ENCODE assay signal across 19 mouse cellular contexts in the genomic region with DNA sequence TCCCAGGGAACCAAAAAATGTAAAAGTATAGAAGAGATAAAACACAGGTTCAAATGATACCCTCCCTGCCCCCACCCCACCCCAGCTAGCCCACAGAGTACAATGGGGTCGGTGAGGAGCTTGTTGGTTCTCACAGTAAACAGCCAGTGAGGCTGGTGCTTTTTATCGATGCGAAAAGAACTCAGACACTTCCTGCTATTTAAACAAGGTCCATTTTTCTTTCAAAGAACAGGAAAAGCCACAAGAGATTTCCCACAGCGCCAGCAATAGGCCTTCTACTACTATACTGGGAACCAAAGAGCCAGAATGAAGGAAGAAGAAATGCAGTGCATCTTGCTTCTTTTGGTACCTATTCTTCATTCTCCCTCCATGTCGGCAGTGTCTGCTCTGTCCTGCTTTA. TPM values are rescaled to one million over a fixed set of nuclear protein-coding genes. Genes with fewer than 3 reads are reported as not detected.
A peak's percentile ranks its signal among the peaks of the same experiment; 100 is the strongest.
DNase-seq lines count a peak whose midpoint lies in the region; ATAC-seq and TF ChIP-seq lines count a peak whose summit lies in the region.
"Had no signal": no experiment of that assay in that cellular context is flagged by ENCODE, and none has a peak within 500 bp of the region (broad histone marks: within the 10 kb centered on the region; RNA-seq: fewer than 3 reads in every experiment).

No protein-coding gene starts in this region.

- H3K27ac ChIP-seq in gastrocnemius, adult 2 months, result peak overlapping the region; percentile 63
- H3K27ac ChIP-seq in kidney, adult 2 months (ENCODE audit: insufficient read depth, low read depth, low read length), result peak overlapping the region; percentile 75
- H3K27ac ChIP-seq in liver, adult 2 months (replicated peaks; ENCODE audit: insufficient read depth, low read depth, low read length), result peak overlapping the region; percentile 12; the same call in 1 of the 2 replicates
- H3K27ac ChIP-seq in liver, embryonic 11.5 days (ENCODE audit: low read depth, low read length), result no peak overlapping the region
- H3K27ac ChIP-seq: embryonic facial prominence, embryonic 15.5 days; forebrain, embryonic 10.5 days; hindbrain, postnatal 0 days; liver, embryonic 12.5 days; midbrain, embryonic 13.5 days had no signal

- intact Hi-C loops in gastrocnemius, adult 2 months (cut with DNase I), result no loop called here
- intact Hi-C loops in gastrocnemius, postnatal 14 days (cut with DNase I; ENCODE audit: low total_unique reads), result loop anchor here (5.0 kb wide), 1 partner anchor 74 kb away; no protein-coding TSS in a partner anchor

- TF ChIP-seq POLR2A in kidney, adult 2 months (IDR thresholded peaks at IDR 0.05; ENCODE audit: low read depth, low read length), result no peak
- no peak for TF ChIP-seq POLR2A in liver, adult 2 months (IDR thresholded peaks at IDR 0.05; ENCODE audit: extremely low read depth, insufficient read depth, low read length)

- no peak overlapping the region for H3K4me2 ChIP-seq in liver, embryonic 11.5 days
- H3K4me2 ChIP-seq: embryonic facial prominence, embryonic 15.5 days; liver, embryonic 12.5 days; midbrain, embryonic 13.5 days had no signal

- no peak overlapping the region for H3K9ac ChIP-seq in liver, adult 2 months (ENCODE audit: low read depth, low read length)
- no peak overlapping the region for H3K9ac ChIP-seq in liver, embryonic 11.5 days (ENCODE audit: low read depth, low read length)
- H3K9ac ChIP-seq: embryonic facial prominence, embryonic 15.5 days; liver, embryonic 12.5 days; midbrain, embryonic 13.5 days had no signal

- ATAC-seq in liver, embryonic 11.5 days (replicated peaks; ENCODE audit: low FRiP score), result no peak
- ATAC-seq: CD4-positive, CD25-positive, alpha-beta regulatory T cell, adult 4 months; hindbrain, postnatal 0 days; liver, embryonic 12.5 days; midbrain, embryonic 13.5 days had no signal

- no peaks in the 10 kb centered on the region for H3K4me1 ChIP-seq in kidney, adult 2 months (ENCODE audit: control insufficient read depth, insufficient read depth, low read length)
- H3K4me1 ChIP-seq in liver, adult 2 months (ENCODE audit: control insufficient read depth, insufficient read depth, low read length), result peaks cover 2% of the 10 kb centered on the region
- H3K4me1 ChIP-seq in liver, embryonic 11.5 days (replicated peaks; ENCODE audit: control insufficient read depth, insufficient read depth, low read length), result no peaks in the 10 kb centered on the region
- H3K4me1 ChIP-seq: embryonic facial prominence, embryonic 15.5 days; forebrain, embryonic 10.5 days; liver, embryonic 12.5 days; midbrain, embryonic 13.5 days had no signal

- H3K4me3 ChIP-seq in gastrocnemius, adult 2 months, result no peak overlapping the region
- no peak overlapping the region for H3K4me3 ChIP-seq in kidney, adult 2 months (ENCODE audit: insufficient read depth, low read depth, low read length)
- H3K4me3 ChIP-seq in liver, adult 2 months (ENCODE audit: insufficient read depth, low read depth, low read length), result no peak overlapping the region
- H3K4me3 ChIP-seq in liver, embryonic 11.5 days (ENCODE audit: low read depth, low read length), result no peak overlapping the region
- H3K4me3 ChIP-seq: embryonic facial prominence, embryonic 15.5 days; forebrain, embryonic 10.5 days; liver, embryonic 12.5 days; midbrain, embryonic 13.5 days had no signal

- DNase-seq in gastrocnemius, adult 2 months, result no peak
- DNase-seq in gastrocnemius, postnatal 14 days, result no peak
- peak; percentile 57 for DNase-seq in kidney, adult 2 months
- DNase-seq in kidney, postnatal 10 days, result no peak
- no peak for DNase-seq in liver, adult 2 months (ENCODE audit: extremely low read depth, low read depth, low spot score)
- no peak for DNase-seq in liver, embryonic 11.5 days (ENCODE audit: low spot score)
- DNase-seq in lung, postnatal 10 days, result peak; percentile 19
- no peak for DNase-seq in ovary, postnatal 36 days (ENCODE audit: low spot score)
- DNase-seq: cerebellum, adult 9-11 months; embryo, embryonic 11 days; layer of hippocampus, postnatal 36 days; left cerebral cortex, postnatal 4 days had no signal

- 68% methylated on average over 5 of the region's 5 CpGs for WGBS in kidney, adult 2 months
- 74% methylated on average over 5 of the region's 5 CpGs for WGBS in liver, adult 2 months
- 76% methylated on average over 5 of the region's 5 CpGs for WGBS in liver, embryonic 11.5 days

- H3K27me3 ChIP-seq in kidney, adult 2 months (replicated peaks; ENCODE audit: control insufficient read depth, insufficient read depth, low read length), result no peaks in the 10 kb centered on the region
- no peaks in the 10 kb centered on the region for H3K27me3 ChIP-seq in liver, adult 2 months (ENCODE audit: control insufficient read depth, insufficient read depth, low read length)
- no peaks in the 10 kb centered on the region for H3K27me3 ChIP-seq in liver, embryonic 11.5 days (replicated peaks; ENCODE audit: control insufficient read depth, insufficient read depth, low read length)
- H3K27me3 ChIP-seq: embryonic facial prominence, embryonic 15.5 days; liver, embryonic 12.5 days; midbrain, embryonic 13.5 days had no signal

- no peaks in the 10 kb centered on the region; the same call in 1 of the 2 replicates for H3K79me2 ChIP-seq in liver, adult 2 months (ENCODE audit: control insufficient read depth, insufficient read depth, low read length)

- no peak for TF ChIP-seq CTCF in gastrocnemius, adult 2 months (IDR thresholded peaks at IDR 0.05)
- TF ChIP-seq CTCF in kidney, adult 2 months (conservative IDR thresholded peaks at IDR 0.05; ENCODE audit: insufficient read depth, insufficient read length, low read depth, low read length), result no peak
- TF ChIP-seq CTCF in liver, adult 2 months (IDR thresholded peaks at IDR 0.05; ENCODE audit: low read depth, low read length), result no peak

- H3K9me3 ChIP-seq in liver, embryonic 11.5 days (ENCODE audit: control insufficient read depth, low read length), result no peaks in the 10 kb centered on the region
- H3K9me3 ChIP-seq: embryonic facial prominence, embryonic 15.5 days; forebrain, embryonic 10.5 days; G1E; liver, embryonic 12.5 days; midbrain, embryonic 13.5 days had no signal

- H3K36me3 ChIP-seq in kidney, adult 2 months (ENCODE audit: control insufficient read depth, insufficient read depth, low read length), result peaks cover 2% of the 10 kb centered on the region
- H3K36me3 ChIP-seq in liver, adult 2 months (ENCODE audit: control insufficient read depth, insufficient read depth, low read length), result peaks cover 56% of the 10 kb centered on the region
- peaks cover 10% of the 10 kb centered on the region for H3K36me3 ChIP-seq in liver, embryonic 11.5 days (ENCODE audit: control insufficient read depth, insufficient read depth, low read length)

RNA-seq across cellular contexts. Expression of a gene that starts 60.0 kb away (rescaled TPM):
- 10 to 100 TPM; 30.1 to 90.4 TPM for total RNA-seq in gastrocnemius, adult 2 months (2021)
- 10 to 100 TPM; 10.5 to 47.4 TPM for total RNA-seq in gastrocnemius, postnatal 14 days (2021)
- polyA plus RNA-seq in kidney, adult 2 months (2012; rRNA removed), result 2.0 and 2.2 TPM in 2 replicates
- total RNA-seq in liver, adult 2 months (2014; rRNA removed), result 3.2 and 5.5 TPM in 2 replicates
- 4.1 and 6.1 TPM in 2 replicates for polyA plus RNA-seq in liver, adult 2 months (2012; rRNA removed)
- 2.9 and 3.2 TPM in 2 replicates for polyA plus RNA-seq in liver, embryonic 11.5 days (2014; fragmentation: Nextera tagmentation; extraction: Ambion mirVana)
- total RNA-seq: G1E had no signal
- polyA plus RNA-seq: CD4-positive, CD25-positive, alpha-beta regulatory T cell, adult 4 months; G1E had no signal

Comparison
In these comparisons a context has a peak if more than half of its experiments do, and no peak if none do; other contexts are left out.
1. DNase-seq: peak in kidney, adult 2 months (single experiment) and lung, postnatal 10 days (single experiment); none in gastrocnemius, adult 2 months (single experiment), gastrocnemius, postnatal 14 days (single experiment), kidney, postnatal 10 days (single experiment), liver, adult 2 months (single experiment), liver, embryonic 11.5 days (single experiment) and ovary, postnatal 36 days (single experiment).